Mouse (Mus musculus) Patski (cell line): ENCODE measurements around the gene Tmem81. TPM values are rescaled to one million over a fixed set of nuclear protein-coding genes. Genes with fewer than 3 reads are reported as not detected.

Source experiments
- ATAC-seq: fragments of 100-300 bp; one replicate; pipeline ENCODE4 v1.8.0; 2021
- CTCF ChIA-PET: fragments of 350-600 bp; sonication (Branson Sonifier 250); formaldehyde crosslinking; loops from one replicate; lab custom pipeline; 2022; ENCODE audit warnings: inconsistent platforms; lab: Charles Lee
- POLR2A ChIA-PET: fragments of 350-600 bp; sonication (Branson Sonifier 250); formaldehyde crosslinking; loops from one replicate; lab custom pipeline; 2022; ENCODE audit warnings: antibody characterized with exemption, inconsistent platforms; lab: Charles Lee
- DNase-seq: peaks from one replicate; pipeline ENCODE4 v3.0.0-alpha.2; 2011; ENCODE audit warnings: low read depth, low spot score
- H3K27me3 ChIP-seq: fragments of 371-371 bp; one replicate; pipeline ENCODE4 v1.5.1; 2021
- CTCF ChIP-seq: fragments of 100-300 bp; IDR thresholded peaks from one replicate; pipeline ENCODE4 v1.5.1; 2021
- in situ Hi-C: fragments of 300-500 bp; cut with MboI; formaldehyde crosslinking; loops from 3 replicates; pipeline ENCODE4 v1.11.1; 2018; ENCODE audit warnings: low pct_unique_long_range_greater_than_20kb, mixed read lengths
- polyA plus RNA-seq: library from polyadenylated mRNA; unstranded; gene quantifications from one replicate; pipeline ENCODE4 v1.2.3, GENCODE M21; 2021

Gene Tmem81
- polyA plus RNA-seq, 1 experiment from 2014 or later = 7.7 TPM

DNA sequence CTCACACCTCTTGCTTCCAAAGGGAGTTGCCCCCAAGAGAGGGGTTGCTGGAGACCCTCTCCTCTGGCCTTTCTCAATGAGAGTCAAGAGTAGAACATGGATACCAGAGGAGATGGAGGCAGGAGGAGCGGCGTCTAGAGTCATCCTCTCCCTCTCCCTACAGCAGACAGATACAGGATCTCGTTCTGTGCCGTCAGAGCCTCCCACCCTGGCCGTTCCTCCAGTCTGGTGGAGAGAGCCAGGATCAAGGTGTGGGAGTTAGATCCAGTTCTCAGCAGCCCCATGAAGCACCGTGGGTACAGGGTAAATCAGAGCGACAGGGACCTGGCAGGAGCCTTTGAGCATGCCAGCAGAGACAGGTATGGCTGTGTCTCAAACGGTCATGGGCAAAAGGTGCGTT is 26.5 kb downstream of the Tmem81 start:
- in situ Hi-C loops = no loop called here
- ATAC-seq (no peak), DNase-seq (no peak)
- H3K27me3 ChIP-seq = peaks cover 38% of the 10 kb centered on the region
- POLR2A ChIA-PET = interaction anchor here (0.7 kb wide), 1 partner anchor 22 kb away, joined by 4 read pairs; no protein-coding TSS in a partner anchor
- CTCF ChIA-PET = interaction anchor here (1.3 kb wide), 1 partner anchor 62 kb away, joined by 4 read pairs; no protein-coding TSS in a partner anchor
- TF ChIP-seq CTCF = no peak

DNA sequence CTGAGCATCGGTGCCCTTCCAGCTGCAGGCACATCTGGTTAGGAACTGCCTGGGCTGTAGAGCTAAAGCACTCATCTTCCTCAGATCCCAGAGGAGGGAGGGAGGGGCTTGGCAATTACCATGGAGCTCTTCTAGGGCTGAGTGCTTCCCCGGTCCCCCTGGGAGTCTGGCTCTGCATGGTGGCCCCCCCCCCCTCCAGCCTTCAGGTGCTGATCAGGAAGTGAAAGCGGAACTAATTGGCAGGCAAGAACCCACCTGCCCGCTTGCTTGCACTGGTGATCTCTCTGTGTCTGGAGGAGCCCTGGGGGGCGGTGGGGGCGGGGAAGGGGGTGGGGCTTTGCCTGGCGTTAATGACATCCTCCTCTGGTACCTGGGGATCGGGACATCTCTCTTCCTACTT is 27.8 kb downstream of the Tmem81 start:
- no peak for DNase-seq
- H3K27me3 ChIP-seq = peaks cover 32% of the 10 kb centered on the region
- ChIA-PET CTCF (no interaction called here), POLR2A (no interaction called here)
- TF ChIP-seq CTCF = no peak
- ATAC-seq = no peak
- in situ Hi-C loops = no loop called here

DNA sequence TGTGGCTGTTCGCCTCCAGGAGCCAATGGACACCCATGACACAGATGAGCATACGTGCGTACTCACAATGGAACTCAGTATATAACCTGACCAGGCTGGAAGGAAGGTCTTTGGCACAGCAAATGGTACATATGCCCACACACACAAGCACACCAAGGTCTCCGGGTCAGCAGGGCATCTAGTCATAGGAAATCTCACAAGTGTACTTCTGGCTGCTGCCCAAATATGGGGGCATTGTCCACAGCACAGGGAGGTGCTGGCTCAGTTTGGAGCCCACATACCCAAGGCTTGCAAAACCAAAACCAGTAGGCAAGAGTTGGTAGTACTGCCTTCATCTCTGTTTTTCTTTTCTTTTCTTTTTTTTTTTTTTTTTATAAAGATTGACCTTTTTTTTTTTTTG is 29.5 kb downstream of the Tmem81 start:
- in situ Hi-C loops = no loop called here
- POLR2A ChIA-PET = no interaction called here
- no peak for TF ChIP-seq CTCF
- peaks cover 22% of the 10 kb centered on the region for H3K27me3 ChIP-seq
- CTCF ChIA-PET = no interaction called here
- no peak for DNase-seq
- no peak for ATAC-seq

GRCm38 (mm10) chr1:132536416-132536815 is 30.4 kb downstream of the Tmem81 start:
- no peak for DNase-seq
- no peak for TF ChIP-seq CTCF
- peaks cover 23% of the 10 kb centered on the region for H3K27me3 ChIP-seq
- in situ Hi-C loops = no loop called here
- ATAC-seq = no peak
- POLR2A ChIA-PET = no interaction called here
- CTCF ChIA-PET = no interaction called here

GRCm38 (mm10) chr1:132537736-132538135 is 31.7 kb downstream of the Tmem81 start:
- ChIA-PET CTCF (no interaction called here), POLR2A (no interaction called here)
- no peak for DNase-seq
- in situ Hi-C loops = no loop called here
- TF ChIP-seq CTCF = no peak
- peaks cover 28% of the 10 kb centered on the region for H3K27me3 ChIP-seq
- no peak for ATAC-seq

GRCm38 (mm10) chr1:132540701-132541100 is 34.7 kb downstream of the Tmem81 start:
- no peak for DNase-seq
- ATAC-seq = no peak
- ChIA-PET POLR2A (no interaction called here), CTCF (no interaction called here)
- in situ Hi-C loops = no loop called here
- peaks cover 19% of the 10 kb centered on the region for H3K27me3 ChIP-seq
- TF ChIP-seq CTCF = no peak

- DNase-seq (no peak), ATAC-seq (no peak)
- POLR2A ChIA-PET = no interaction called here
- in situ Hi-C loops = no loop called here
- H3K27me3 ChIP-seq = peaks cover 19% of the 10 kb centered on the region
- CTCF ChIA-PET = no interaction called here
- no peak for TF ChIP-seq CTCF
Observed at GRCm38 (mm10) chr1:132541171-132541823, 35.3 kb downstream of the Tmem81 start.

GRCm38 (mm10) chr1:132541824-132542599 is 36.0 kb downstream of the Tmem81 start:
- TF ChIP-seq CTCF = no peak
- no peak for DNase-seq
- peaks cover 19% of the 10 kb centered on the region for H3K27me3 ChIP-seq
- POLR2A ChIA-PET = no interaction called here
- in situ Hi-C loops = no loop called here
- ATAC-seq = no peak
- CTCF ChIA-PET = no interaction called here

DNA sequence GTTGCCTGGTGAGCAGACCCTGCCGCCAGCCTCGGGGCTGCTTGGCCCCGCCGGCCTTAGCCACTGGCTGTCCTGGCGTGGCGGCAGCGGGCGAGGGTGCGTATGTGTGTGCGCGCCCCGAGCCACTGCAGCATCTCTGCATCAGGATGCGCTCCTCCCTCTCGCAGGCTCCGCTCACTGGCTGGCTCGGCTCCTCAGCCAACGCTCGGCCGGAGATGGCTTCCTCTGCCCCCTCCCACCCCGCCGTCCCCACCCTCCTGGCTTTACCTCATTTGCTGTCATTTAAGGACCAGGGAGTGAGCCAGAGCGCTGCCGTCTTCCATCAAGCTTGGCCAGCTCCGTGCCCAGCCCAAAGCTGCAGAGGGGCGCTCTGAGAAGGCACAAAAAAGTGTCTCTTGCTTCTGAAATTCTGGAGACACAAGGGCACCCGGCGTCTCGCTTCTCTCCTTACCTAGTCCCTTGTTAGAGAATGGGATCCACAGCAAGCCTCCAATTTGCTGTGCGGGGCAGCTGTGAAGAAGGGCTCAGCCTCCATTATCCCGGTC is 36.8 kb downstream of the Tmem81 start, which contains the start of gene Cntn2:
TSS of gene Cntn2 (minus strand) at position 495 of the 545 bp plus-strand sequence.
- POLR2A ChIA-PET = no interaction called here
- peaks cover 19% of the 10 kb centered on the region for H3K27me3 ChIP-seq
- DNase-seq = no peak
- CTCF ChIA-PET = no interaction called here
- TF ChIP-seq CTCF = no peak
- no peak for ATAC-seq
- in situ Hi-C loops = no loop called here

DNA sequence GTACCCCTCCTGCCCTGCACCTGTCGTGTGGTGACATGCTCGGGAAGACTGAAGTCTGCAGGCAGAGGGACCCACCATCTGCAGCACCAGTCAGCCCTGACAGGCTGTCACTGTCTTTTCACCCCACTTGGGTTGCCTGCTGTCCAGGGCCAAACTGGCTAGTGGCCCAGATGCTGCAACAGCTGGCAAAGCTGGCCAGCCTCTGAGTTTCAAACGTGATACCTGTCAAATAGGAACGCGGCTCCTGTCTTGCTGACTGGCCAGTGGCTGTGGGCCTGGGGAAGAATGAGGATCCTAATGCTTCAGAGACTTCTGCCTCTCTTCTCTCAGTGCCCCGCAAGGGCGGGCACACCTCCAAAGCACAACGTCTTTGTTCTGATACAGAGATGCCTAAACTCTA is 37.8 kb downstream of the Tmem81 start:
- ChIA-PET CTCF (no interaction called here), POLR2A (no interaction called here)
- ATAC-seq (no peak), DNase-seq (no peak)
- no peak for TF ChIP-seq CTCF
- peaks cover 25% of the 10 kb centered on the region for H3K27me3 ChIP-seq
- in situ Hi-C loops = no loop called here
